ENCODE assay signal across 17 mouse cellular contexts in the genomic region with DNA sequence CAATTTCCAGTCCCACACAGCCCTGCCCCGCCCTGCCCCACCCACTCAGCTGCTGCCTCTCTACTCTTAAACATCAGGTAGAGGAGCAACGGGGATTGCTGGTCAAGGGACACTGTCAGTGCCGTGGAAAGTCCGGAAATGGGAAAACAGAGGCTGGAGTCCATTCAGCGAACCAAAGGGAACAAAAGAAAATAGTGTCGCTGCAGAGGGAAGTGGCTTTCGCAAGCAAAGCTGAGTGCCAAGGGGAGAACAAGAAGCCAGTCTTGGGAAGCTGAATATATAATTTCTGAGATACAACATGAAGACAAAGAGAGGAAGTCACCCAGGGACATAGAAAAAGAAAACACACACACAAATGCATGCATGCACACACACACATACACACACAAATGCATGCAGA. TPM values are rescaled to one million over a fixed set of nuclear protein-coding genes. Genes with fewer than 3 reads are reported as not detected.
"Had no signal": no experiment of that assay in that cellular context is flagged by ENCODE, and none has a peak within 500 bp of the region (broad histone marks: within the 10 kb centered on the region; RNA-seq: fewer than 3 reads in every experiment).

No protein-coding gene starts in this region.

- H3K4me3 ChIP-seq: kidney, embryonic 15.5 days; limb, embryonic 13.5 days; lung, embryonic 15.5 days; midbrain, embryonic 13.5 days; myocyte; neural tube, embryonic 15.5 days had no signal

- H3K9ac ChIP-seq: kidney, embryonic 15.5 days; limb, embryonic 13.5 days; liver, embryonic 14.5 days; lung, embryonic 15.5 days; midbrain, embryonic 13.5 days; neural tube, embryonic 15.5 days had no signal

- ATAC-seq: intestine, embryonic 16.5 days; midbrain, embryonic 13.5 days had no signal

- H3K27ac ChIP-seq: kidney, embryonic 15.5 days; limb, embryonic 13.5 days; liver, embryonic 14.5 days; lung, embryonic 15.5 days; midbrain, embryonic 13.5 days; neural tube, embryonic 15.5 days had no signal

- H3K36me3 ChIP-seq: kidney, embryonic 15.5 days; limb, embryonic 13.5 days; lung, embryonic 15.5 days; midbrain, embryonic 13.5 days; neural tube, embryonic 15.5 days had no signal

- H3K9me3 ChIP-seq: kidney, embryonic 15.5 days; limb, embryonic 13.5 days; lung, embryonic 15.5 days; midbrain, embryonic 13.5 days; neural tube, embryonic 15.5 days had no signal

- H3K4me1 ChIP-seq: midbrain, embryonic 13.5 days had no signal

- H3K27me3 ChIP-seq: kidney, embryonic 15.5 days; limb, embryonic 13.5 days; lung, embryonic 15.5 days; midbrain, embryonic 13.5 days; neural tube, embryonic 15.5 days had no signal

- DNase-seq: kidney, adult 2 months; kidney, postnatal 14 days; left cerebral cortex, postnatal 4 days; right cerebral cortex, adult 18-20 months; right cerebral cortex, postnatal 25 days; thymus, postnatal 36 days had no signal

- H3K4me2 ChIP-seq: kidney, embryonic 15.5 days; limb, embryonic 13.5 days; lung, embryonic 15.5 days; midbrain, embryonic 13.5 days; neural tube, embryonic 15.5 days had no signal

RNA-seq across cellular contexts. Expression of gene Dpep1, which starts 2.8 kb away (rescaled TPM):
- total RNA-seq: left cerebral cortex, adult 18-20 months; left cerebral cortex, postnatal 10 days; left cerebral cortex, postnatal 4 days; megakaryocyte progenitor cell, adult 5-6 weeks had no signal
- polyA plus RNA-seq: midbrain, embryonic 13.5 days had no signal

RNA-seq across cellular contexts. Expression of gene Sult5a1, which starts 30.7 kb away (rescaled TPM):
- total RNA-seq: left cerebral cortex, postnatal 10 days; left cerebral cortex, postnatal 4 days; megakaryocyte progenitor cell, adult 5-6 weeks had no signal
